Mouse (Mus musculus): ENCODE results near the gene Tmeff2.

Tmeff2 gene

DNA sequence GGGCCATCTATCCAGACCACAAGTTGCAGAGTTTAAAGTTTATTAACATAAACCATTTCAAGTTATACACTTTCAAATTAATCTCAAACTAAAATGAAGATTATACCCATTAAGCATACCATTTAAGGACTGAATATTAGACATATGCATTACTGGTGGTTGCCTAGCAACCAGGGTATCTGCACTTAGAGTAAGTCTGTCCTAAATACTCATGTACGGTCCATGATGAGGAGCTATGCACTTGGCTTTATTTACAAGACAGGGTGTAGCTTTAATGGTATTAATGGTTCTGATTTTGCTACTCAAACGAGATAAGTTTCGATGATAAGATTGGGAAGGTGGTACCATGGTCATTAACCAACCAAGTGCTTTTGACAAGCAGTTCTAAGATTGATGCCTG lies 315.2 kb downstream of the Tmeff2 start:
- DNase-seq (ENCODE audit: low spot score) = no peak

DNA sequence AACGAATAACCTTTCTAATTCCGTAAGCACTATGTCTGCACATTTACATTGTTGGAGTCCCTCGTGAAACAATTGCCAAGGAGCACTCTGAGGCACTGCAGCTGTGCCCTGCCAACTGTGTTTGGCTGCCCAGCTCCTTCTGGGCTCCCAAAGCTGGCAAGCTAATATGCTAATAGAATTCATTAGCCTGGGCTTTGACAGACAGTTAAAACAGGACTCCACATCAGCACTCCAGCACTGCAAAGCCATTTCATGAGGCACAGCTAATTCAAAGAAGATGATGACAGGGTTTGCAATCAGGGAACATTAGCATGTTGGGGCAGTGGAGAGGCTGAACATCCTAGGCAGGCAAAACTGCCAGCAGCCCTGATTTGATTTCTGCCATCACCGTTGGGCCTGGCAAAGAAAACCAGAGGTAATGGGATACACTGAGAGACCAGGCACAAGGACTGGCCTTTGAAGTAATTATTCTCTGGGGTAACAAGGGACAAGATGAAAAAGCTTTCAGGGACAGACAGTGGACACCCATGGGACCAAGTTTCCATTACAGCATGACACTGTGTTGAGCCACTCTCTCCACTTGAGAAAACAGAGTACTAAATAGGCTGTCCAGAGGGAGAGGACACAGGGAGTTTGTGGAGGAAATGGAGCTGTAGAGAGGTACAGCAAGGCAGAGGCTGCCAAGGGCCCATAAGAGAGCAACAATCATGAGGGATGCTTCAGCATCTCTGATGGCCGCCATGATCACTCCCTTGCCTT lies 316.0 kb downstream of the Tmeff2 start:
- no peak for DNase-seq (ENCODE audit: low spot score)

DNA sequence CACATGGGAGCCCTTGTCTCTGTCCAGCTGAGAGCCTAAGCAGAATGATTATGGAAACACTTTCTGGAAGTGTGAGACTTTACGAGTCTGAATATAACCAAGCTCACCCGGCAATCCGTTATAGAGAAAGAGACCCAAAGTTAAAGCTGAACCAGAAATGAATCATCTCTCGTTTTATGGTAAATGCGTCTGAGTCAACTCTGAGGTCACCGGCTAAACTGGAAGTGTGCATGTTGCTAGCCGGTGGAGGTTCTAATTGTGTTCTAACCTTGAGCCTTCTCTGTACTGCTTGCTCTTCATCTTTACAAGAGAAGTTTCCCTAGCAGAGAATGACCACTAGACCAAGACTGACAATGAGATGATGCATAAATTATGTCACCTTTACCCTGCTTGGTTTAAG lies 316.8 kb downstream of the Tmeff2 start:
- no peak for DNase-seq (ENCODE audit: low spot score)

DNA sequence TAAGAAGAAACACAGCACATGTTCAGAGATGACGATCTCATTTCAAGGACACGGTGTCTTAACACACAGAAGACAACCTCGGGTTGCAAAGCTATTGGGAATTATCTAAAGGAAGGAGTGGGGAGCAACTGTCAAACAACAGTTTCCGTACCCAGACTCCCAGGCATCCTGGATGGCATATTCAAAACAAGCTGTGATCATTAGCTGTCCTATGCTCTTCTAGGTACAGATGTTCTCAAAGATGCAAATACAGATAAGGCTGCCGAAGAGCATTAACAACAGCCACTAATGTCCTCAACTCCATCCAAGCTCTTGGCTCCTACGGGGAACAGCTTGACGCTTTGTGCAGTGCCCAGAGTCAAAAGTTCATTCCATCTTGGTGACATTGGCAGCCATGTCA lies 324.7 kb downstream of the Tmeff2 start:
- no peak for DNase-seq (ENCODE audit: low spot score)

All from ovary, adult 18-20 months (tissue).